Mouse (Mus musculus) T-helper 17 cell (primary cell): ENCODE measurements around the gene Prkn.

Source experiments
- in situ Hi-C, 2 experiments: fragments of 300-600 bp; cut with MboI, MseI; formaldehyde crosslinking; loops; 1 replicate in 1 of 2; 2 replicates in 1 of 2; pipeline ENCODE4 v1.15.1; 2025; ENCODE audit warnings: high pct_unique_total_duplicates in 2 of 2

Gene Prkn

DNA sequence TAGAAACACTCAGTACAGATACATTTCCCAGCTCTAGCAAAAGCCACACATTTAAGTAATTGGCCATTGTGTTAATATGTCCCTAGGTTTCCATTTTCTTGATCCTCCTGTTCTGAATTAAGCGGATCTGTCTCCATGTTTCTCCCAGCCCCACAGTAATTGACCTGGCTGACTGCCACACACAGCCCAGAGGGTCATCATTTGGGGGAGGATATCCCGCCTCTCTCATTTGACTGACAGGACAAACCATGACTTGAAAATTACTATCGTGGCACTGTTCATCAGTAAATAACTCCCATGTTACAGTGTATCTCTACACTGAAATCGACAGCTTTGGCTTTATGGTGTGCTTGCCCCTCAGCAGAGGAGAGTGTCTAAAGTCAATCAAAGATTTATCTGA, 146.9 kb downstream of the Prkn start:
- in situ Hi-C loops: no loop called here

DNA sequence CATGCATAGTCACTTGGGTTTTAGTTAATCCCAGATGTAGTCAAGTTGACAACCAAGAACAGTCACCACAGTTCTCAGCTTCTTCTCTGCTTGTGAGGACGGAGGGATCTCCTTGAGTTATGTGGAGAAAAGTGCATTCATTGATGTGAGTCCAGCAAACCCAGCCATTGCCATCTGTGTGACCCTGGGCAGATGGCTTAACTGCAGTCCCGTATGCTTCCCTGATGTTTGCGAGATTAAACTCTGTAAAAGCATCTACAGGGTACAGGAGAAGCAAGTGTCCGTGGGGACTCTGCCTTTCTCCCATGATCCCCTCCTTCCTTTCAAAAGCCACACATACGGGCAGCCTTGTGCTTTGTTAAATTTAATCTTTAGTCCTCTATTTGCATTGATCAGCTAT, 157.1 kb downstream of the Prkn start:
- in situ Hi-C loops: loop anchor here in 1 of 2 experiments (5.0 kb wide), 1 partner anchor 35 kb away; no protein-coding TSS in a partner anchor

DNA sequence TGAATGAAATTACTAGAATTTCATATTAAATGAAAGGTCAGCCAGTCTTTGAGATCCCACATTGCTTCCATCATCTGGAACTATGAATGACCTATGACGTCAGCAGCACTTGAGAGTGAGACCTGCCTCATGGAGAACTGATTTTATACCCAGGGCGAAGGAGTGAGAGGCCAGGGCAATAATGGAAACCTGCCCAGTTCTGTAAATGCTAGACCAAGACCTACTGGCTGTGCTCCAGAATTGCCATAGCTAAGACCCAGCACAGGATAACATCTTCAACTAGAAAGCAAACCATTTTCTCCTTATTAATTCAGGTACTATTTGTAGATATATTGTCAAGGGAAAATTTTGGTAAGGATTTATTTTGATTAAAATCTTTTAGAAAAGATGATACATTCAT, 183.2 kb downstream of the Prkn start:
- in situ Hi-C loops: no loop called here

DNA sequence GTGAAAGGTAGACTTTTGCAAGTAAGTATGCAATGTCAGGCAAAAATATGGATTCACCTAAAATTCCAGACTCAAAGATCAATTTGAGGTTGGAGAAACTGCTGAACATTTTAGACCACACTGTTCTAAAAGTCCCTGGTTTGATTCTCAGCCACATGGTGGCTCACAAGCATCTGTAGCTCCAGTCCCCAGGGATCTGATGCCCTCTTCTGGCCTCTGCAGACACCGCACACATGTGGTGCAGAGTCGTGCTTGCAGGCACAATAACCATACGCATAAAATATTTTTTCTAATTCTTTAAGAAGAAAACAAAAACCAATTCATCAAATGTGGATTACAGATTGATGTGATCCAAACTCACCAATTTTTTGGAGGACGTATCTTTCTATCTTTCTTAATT, 189.2 kb downstream of the Prkn start:
- in situ Hi-C loops: no loop called here

DNA sequence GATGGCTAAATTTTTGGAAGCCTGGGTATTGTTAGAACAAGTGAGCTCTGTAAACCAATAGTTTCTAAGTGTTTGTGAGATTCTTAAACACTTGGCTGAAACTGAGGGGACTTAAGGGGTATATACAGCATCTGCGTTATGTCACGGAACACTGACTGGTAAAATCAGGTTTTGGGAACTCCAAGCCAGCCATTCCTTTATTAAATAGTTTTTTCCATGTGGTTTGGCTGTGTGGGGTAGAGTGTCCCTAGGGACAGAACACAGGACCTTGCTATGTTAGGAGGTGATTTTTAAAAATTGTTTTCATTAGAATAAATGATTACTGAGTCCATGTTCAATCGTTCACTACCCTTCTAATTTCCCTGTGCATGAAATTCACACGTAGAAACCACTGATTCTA, 190.8 kb downstream of the Prkn start:
- in situ Hi-C loops: no loop called here

DNA sequence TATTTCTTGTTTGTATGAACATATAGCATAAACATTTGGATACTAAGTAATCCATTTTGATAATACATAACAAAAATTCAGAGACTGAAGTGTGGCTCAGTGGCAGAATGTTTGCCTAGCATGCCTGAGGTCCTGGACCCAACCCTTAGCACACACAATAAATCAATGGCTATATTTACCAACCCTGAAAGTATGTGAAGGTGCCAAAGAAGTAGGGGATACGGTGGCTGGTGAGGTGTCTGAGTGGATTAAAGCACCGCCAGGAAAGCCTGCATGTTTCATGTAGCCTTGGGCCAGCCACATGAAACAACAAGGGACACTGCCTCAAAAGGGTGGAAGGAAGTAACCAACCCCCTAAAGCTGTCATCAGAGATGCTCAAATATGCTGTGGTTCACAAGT, 192.2 kb downstream of the Prkn start:
- in situ Hi-C loops: no loop called here

DNA sequence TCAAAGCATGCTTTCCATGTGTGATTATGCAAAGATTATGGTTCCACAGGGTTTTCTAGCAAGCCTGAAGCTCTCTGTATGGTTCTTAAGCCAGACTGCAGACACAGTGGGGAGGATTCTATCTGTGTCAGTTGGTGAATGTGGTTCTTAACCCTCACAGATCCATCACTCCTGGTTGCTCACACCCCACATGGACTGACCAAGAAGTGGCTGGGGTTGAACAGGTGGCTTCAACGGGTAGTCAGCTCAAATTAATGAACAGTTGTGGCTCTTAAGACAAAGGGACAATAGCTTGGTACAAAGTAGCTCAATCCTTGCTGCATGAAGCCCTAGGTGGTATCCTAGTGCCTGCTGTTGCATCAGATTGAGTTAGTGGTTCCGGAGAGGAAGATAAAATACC, 193.4 kb downstream of the Prkn start:
- in situ Hi-C loops: no loop called here

DNA sequence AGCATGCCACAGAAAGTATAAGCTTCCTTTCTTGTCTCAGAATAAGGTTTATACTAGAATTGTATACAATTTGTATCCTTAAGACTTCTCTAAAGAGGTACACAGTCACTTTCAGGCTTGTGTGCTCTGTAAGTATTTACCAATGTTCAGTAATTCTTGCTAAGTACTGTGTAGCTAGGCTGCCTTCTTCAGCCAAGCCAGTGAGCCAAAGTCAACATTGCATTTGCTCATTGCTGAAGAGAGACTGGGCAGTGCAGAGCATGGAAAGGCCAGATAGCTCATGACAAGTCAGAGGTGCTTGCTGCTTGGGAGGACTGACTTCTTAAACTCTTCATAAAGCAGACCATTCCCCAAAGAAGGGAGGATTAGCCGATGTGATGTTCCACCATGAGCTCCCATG, 198.1 kb downstream of the Prkn start:
- in situ Hi-C loops: no loop called here

DNA sequence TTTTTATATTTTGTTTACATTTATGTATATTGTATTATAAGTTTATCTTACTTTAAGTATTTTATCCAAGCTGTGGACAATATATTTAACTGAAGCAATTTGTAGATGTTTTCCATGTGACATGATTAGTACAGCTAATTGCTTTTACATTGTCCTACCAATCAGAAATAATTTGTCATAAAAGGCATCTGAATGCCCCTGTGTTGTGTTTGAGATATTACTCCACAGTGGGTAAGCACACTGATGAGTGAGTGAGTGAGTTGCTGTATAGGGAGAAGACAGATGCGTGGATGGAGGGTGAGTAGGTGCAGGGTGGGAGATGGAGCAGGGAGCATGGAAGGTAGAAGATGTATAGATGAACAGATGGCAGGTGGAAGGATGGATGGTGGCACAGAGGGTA, 218.8 kb downstream of the Prkn start:
- in situ Hi-C loops: no loop called here

DNA sequence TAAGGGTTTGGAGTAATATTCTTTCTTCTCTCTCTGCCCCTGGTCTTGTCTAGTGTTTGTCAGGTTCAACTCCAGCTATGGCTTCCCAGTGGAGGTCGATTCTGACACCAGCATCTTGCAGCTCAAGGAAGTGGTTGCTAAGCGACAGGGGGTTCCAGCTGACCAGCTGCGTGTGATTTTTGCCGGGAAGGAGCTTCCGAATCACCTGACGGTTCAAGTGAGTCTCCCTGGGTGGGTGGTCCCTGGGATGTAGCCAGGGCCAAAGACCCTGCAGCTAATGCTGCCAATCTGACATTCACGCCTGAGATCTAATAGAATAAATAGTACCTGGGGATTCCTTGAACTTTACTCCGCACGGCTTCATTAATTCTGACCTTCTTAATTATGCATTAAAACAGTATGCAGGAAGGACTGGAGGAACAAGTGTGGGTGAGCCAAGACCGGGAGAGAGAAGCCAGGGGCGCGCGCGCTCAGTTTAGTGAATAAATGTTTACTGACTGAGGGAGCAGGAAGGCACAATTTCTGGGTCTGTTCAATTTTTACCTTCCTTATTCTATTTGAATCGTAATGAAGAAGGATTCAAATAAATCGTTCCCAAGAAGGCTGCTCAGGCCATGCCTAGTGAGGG, 227.0 kb downstream of the Prkn start:
- in situ Hi-C loops: no loop called here

DNA sequence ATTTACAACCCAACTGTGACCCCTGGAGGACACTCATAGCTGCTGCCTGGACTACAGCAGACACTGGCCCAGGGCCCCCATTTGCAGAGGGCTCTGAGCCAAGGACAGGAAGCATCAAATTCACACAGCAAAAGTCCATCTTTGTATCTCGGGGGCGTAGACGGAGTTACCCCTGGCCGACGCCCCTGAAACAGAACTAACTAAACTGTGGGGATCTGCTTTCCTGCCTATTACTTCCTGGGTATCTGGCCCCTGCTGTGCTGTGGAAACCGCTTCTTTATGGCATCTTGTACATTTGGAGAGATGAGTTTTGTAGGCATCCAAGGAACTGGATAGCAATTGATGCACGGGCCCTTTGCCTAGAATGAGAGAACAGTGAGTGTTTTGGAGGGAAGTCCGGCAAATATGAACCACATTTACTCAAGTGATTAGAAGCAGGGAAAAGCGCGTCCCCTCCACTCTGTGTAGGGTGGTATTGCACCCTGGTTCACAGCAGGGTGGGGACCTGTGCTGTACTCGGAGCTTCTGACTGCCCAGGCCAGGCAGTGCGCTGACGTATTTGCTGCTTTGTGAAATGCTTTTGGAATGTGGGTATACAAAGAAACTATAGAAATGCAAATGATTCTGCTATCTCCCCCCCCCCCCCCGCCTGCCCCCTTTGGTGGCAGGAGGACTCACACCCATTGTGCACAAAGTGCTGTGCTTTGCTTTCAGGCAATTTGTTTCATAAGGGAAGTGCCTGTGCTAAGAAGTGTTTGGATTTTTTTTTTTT, 227.7 kb downstream of the Prkn start:
- in situ Hi-C loops: no loop called here

DNA sequence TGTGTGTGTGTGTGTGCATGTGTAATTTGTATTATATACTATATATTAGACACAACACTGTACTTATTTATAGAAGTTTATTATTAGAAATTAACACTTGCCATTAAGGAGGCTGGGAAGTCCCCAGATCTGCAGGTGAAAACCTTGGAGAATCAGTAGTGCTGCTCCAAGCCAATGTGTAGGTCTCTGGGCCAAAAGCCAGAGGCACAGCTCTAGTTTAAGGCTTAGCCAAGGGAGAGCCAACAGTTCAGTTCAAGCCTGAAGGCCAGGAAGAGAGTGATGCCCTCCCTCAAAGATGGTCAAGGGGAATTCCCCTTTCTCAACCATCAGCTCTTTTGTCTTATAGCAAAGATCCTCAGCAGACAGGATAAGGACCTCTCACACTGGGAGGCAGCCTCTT, 230.8 kb downstream of the Prkn start:
- in situ Hi-C loops: no loop called here

DNA sequence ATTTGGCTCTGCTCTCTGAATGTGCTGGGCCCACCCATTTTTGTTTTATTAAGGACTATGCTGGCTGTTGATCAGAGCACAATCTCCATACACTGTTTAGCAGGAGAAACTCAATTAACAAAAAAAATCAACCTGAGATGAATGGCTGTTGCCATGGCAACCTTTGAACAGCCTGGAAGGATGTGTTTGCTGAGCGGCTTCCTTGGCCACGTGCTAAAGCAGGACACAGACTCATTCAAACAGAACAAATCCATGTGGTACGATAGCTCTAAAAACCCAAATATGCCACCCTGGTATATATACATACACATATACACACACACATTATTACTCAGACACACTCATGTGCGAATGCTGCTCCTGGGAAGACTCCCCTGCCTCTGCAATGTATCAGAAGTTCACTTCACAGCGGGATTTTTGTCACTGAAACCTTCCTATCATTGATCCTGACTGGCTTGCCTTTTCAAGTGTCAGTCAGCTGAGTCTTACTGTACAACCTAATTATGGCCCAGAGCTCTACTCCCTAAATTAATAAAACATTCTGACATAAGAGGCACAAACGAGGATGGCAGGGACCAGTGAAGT, 236.2 kb downstream of the Prkn start:
- in situ Hi-C loops: no loop called here

DNA sequence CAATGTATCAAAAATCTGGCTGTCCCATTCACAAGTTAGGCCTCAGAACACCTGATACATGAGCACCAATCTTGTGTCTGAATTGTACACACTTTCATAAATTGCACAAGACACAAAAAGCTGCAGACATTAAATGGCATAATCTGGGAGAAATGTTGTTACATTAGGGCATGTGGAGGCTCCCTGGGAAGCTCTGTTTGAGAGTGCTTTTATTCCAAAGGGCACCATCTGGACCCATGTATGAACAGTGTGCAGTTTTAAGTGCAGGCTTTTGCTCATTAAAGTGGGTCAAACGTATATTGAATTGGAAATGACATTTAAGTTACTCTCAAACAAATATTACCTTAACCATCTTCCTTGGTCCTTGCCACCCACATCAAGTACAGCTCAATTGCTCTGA, 246.3 kb downstream of the Prkn start:
- in situ Hi-C loops: no loop called here

DNA sequence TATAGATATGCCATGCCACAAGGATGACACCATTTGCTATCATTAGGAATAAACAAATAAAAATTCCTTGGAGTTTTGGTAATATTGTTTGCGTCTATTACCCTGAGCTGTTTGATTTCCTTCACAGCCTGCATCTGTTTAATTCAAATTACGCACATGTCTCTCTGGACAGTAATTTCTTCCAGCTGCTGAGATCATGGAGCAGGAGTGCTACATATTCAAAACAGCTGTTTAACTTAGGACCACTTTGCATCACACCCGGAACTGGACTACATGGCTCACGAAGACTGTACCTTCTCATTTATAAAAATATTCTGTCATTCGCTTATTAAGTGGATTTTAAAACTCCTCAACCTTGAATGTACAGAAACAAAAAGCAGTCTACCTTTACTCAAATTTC, 246.9 kb downstream of the Prkn start:
- in situ Hi-C loops: no loop called here

DNA sequence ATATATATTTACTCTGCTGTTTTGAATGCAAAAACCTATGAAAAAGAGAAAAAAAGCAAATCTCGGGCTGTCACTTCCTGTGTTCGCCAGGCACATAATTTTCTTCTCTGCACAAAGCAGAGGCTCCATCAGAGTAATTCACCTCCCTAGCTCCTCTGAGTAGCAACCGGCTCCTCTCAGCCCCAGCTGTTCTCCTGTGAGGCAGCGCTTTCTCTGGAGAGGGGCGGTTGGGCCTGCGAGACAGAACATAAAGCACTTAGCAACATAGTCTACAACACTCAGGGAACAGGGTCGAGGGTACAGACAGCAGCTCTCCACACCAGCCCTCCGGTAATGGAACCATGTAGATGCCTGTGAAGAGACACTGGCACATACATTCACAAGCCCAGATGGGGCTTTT, 247.6 kb downstream of the Prkn start:
- in situ Hi-C loops: no loop called here

DNA sequence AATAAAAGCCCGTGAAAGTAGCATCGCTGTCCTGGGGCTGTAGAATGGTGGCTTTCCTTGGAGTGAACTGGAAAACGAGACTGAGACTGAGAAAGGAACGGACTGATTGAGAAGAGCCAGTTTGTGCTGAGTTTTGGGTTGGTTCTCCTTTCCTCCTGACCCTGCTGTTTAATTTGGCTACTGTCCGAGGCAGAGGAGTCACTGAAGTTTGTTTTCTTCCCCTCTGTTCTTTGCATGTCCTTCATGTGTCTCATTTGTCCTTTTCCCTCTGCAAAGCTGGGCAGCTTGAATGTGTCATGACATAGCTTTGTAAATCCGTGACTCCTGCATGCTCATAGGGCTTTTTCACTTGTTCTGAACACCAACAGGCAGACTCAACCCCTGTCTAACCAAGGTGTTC, 249.2 kb downstream of the Prkn start:
- in situ Hi-C loops: no loop called here

DNA sequence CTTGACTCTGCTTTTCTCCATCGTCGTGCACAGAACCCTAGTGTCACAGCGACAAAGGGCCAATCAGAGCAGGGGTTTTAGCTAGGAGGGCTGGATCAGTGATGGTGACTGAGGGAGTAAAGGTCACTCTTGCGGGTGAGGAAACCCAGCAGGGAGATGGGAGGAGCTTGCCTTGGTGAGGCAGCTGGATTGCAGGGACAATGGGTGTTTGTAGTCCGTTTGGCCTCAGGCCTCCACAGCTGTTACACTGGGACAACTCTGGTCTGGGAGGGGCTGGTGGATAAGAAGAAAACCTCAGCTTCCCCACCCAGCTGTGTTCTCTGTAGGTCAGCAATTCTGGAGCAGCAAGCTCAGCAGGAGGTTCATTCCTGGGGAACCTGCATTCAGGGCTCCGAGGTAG, 252.7 kb downstream of the Prkn start:
- in situ Hi-C loops: loop anchor here in 1 of 2 experiments (10.0 kb wide), 1 partner anchor 1742 kb away; no protein-coding TSS in a partner anchor

DNA sequence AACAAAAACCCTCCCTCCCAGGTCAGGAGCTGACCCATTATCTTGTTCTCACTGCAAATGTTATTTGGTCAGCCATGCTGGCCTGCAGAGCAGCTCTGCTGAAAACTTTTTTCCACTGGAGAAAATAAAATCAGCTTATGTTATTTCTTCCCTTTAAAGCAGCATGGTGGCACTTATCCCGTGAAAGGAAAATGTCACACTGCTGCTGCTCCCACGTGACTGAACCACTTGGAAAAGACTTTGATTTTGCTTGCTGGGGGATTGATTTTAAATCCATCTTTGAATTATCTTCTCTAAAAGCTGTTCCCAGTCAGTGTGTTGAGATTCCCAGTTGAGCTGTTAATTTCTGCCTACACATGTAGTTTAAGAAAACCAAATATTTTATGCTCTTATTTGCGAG, 253.1 kb downstream of the Prkn start:
- in situ Hi-C loops: loop anchor here in 1 of 2 experiments (10.0 kb wide), 1 partner anchor 1741 kb away; no protein-coding TSS in a partner anchor

DNA sequence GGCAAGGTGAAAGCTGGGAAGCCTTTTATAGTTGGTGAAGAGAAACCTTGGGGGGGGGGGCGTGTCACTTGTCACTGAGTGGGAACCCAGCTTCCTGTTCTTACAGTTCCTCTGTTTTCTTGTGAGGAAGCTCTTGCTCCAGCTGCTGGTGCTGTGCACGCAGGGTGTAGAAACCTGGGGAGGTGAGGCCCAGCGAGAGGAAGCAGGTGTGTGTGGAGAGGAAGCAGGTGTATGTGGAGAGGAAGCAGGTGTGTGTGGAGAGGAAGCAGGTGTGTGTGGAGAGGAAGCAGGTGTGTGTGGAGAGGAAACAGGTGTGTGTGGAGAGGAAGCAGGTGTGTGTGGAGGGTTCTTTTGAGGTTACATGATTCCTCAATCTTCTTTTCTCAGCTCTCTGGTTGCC, 266.8 kb downstream of the Prkn start:
- in situ Hi-C loops: no loop called here

DNA sequence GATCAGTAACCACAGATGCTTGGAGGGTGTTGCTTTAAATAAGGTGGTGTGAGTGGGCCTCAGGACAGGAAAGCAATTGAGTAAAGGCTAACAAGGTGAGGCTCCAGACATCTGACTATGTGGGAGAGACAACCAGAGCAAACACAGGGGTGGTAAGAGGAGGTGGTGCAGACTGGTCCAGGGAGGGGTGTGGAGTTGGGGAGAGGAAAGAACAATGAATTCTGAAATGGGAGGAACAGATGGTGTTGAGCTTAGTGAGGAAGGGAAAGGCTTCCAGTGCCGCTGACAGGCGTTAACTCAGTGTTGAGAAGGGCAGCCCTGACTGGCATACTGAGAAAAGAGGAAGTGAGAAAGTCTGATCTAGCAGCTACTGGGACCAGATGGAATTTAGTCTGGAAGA, 267.7 kb downstream of the Prkn start:
- in situ Hi-C loops: no loop called here

DNA sequence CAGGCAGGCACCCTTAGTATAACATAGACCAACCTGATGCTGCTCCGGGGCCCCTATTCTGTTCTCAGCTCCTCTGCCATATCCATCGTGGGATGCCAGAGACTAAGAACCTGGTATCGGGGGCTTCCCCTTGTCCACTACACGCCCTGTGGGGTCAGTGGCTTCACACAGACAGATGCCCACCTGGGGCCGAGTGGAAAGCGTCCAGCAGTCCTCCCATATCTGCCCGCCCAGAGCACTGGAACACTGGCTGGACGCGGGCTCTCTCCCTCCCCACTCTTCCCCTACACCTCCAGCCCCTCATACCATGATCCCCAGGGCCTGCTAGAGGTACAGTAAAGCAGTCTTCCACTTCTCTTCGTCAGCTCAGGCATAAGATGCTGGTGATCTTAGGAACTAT, 277.3 kb downstream of the Prkn start:
- in situ Hi-C loops: no loop called here

DNA sequence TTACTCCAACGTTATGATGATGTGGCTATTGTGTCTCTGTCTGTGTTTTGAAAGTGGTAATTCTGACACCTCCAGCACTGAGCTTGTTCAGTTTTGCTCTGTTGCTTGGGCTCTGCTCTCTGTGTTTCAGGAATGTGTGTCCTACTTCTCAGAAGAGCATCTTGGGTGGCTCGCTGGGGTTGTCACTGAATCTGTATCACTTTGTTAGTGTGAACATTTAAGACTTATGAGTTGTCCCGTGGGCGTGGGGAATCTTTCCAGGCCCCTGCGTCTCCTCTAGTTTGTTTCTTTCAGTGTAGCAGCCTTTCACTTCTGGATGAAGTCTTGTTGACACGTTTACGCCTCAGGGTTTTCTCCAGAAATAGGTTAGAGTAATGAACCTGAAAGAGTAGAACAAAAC, 283.9 kb downstream of the Prkn start:
- in situ Hi-C loops: no loop called here
